ENCODE assay signal across 8 mouse cellular contexts in the genomic region with DNA sequence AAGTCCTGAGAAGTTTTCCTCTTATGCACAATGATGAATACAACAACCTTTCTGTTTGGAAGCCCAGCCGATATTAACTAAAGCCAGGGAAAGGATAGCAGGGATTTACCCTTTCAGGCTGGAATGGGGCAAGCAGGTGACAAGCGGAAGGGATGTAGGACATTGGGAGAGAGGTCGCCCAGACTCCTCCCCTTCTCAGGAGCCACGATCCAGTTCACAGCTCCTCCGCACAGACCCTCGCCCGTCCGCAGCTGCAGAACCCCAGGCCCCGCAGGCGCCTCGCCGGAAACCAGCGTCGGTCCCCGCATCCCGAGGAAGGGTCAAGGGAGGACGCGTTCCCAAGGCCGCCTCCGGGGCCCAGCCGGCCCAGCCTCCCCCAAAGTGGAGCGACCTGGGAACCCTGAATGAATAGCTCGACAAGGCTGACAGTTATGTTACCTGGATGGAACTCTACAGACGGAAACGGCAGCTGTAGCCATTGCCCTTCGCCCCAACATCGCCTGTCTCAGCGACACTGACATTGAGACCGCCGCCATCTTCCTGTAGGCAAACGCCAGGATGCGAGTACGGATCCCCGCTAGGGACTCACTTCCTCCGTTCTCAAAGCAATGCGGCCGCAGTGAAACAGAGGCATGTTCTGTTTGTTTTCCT. TPM values are rescaled to one million over a fixed set of nuclear protein-coding genes. Genes with fewer than 3 reads are reported as not detected.
DNase-seq lines count a peak whose midpoint lies in the region; ATAC-seq and TF ChIP-seq lines count a peak whose summit lies in the region.

No protein-coding gene starts in this region.

- H3K27me3 ChIP-seq in embryonic facial prominence, embryonic 13.5 days = no peaks in the 10 kb centered on the region
- H3K27me3 ChIP-seq in heart, adult 2 months (ENCODE audit: control insufficient read depth, insufficient read depth, low read length) = no peaks in the 10 kb centered on the region
- no peaks in the 10 kb centered on the region for H3K27me3 ChIP-seq in limb, embryonic 13.5 days
- no peaks in the 10 kb centered on the region for H3K27me3 ChIP-seq in midbrain, embryonic 16.5 days (ENCODE audit: control insufficient read depth, insufficient read depth, low read depth, low read length)

- H3K4me2 ChIP-seq in embryonic facial prominence, embryonic 13.5 days = peak overlapping the region; percentile 76
- peak overlapping the region; percentile 79 for H3K4me2 ChIP-seq in limb, embryonic 13.5 days (replicated peaks)
- H3K4me2 ChIP-seq in midbrain, embryonic 16.5 days (ENCODE audit: low read length) = peak overlapping the region; percentile 86

- ATAC-seq in embryonic facial prominence, embryonic 13.5 days (ENCODE audit: insufficient number of reproducible peaks, insufficient read depth, low FRiP score, low TSS enrichment, low read depth) = peak; percentile 52; the same call in 1 of the 2 replicates
- peak; percentile 84 for ATAC-seq in limb, embryonic 13.5 days (ENCODE audit: low FRiP score, low read depth)
- ATAC-seq in midbrain, embryonic 16.5 days = peak; percentile 91

- peaks cover 3% of the 10 kb centered on the region for H3K36me3 ChIP-seq in embryonic facial prominence, embryonic 13.5 days
- H3K36me3 ChIP-seq in heart, adult 2 months (ENCODE audit: control insufficient read depth, insufficient read depth, low read length) = no peaks in the 10 kb centered on the region
- H3K36me3 ChIP-seq in limb, embryonic 13.5 days = peaks cover 9% of the 10 kb centered on the region
- H3K36me3 ChIP-seq in midbrain, embryonic 16.5 days (ENCODE audit: control insufficient read depth, insufficient read depth, low read length) = no peaks in the 10 kb centered on the region; the same call in 1 of the 2 replicates

- H3K27ac ChIP-seq in embryonic facial prominence, embryonic 13.5 days = peak overlapping the region; percentile 87
- peak overlapping the region; percentile 86 for H3K27ac ChIP-seq in heart, adult 2 months
- H3K27ac ChIP-seq in limb, embryonic 13.5 days = peak overlapping the region; percentile 84
- H3K27ac ChIP-seq in midbrain, embryonic 16.5 days (ENCODE audit: low read length) = peak overlapping the region; percentile 87

- intact Hi-C loops in heart, adult 2 months (cut with DNase I) = loop anchor here (5.0 kb wide), 1 partner anchor 595 kb away; a partner anchor contains a TSS

- H3K9me3 ChIP-seq in embryonic facial prominence, embryonic 13.5 days = no peaks in the 10 kb centered on the region
- H3K9me3 ChIP-seq in limb, embryonic 13.5 days = no peaks in the 10 kb centered on the region
- no peaks in the 10 kb centered on the region for H3K9me3 ChIP-seq in midbrain, embryonic 16.5 days (replicated peaks; ENCODE audit: control insufficient read depth, low read length, poor library complexity, severe bottlenecking)

- peak; percentile 75 for DNase-seq in 3134 (ENCODE audit: extremely low read depth, insufficient read length, low spot score)
- DNase-seq in adrenal gland, postnatal 36 days = peak; percentile 95
- peak; percentile 90 to 96 for DNase-seq in heart, adult 2 months
- peak; percentile 85 to 94 for DNase-seq in kidney, adult 8-10 months
- peak; percentile 88 to 95 for DNase-seq in spleen, postnatal 10 days (ENCODE audit: low spot score in 2 of 2)

- WGBS in embryonic facial prominence, embryonic 13.5 days = under 1% methylated on average over 37 of the region's 37 CpGs
- WGBS in heart, adult 2 months = under 1% methylated on average over 37 of the region's 37 CpGs
- WGBS in limb, embryonic 13.5 days = under 1% methylated on average over 37 of the region's 37 CpGs
- WGBS in midbrain, embryonic 16.5 days = under 1% methylated on average over 37 of the region's 37 CpGs

- peak; percentile 92 for TF ChIP-seq POLR2A in heart, adult 2 months (IDR thresholded peaks at IDR 0.05; ENCODE audit: insufficient read depth, low read depth, low read length)

- H3K4me3 ChIP-seq in embryonic facial prominence, embryonic 13.5 days = peak overlapping the region; percentile 92
- H3K4me3 ChIP-seq in heart, adult 2 months = peak overlapping the region; percentile 99
- peak overlapping the region; percentile 87 for H3K4me3 ChIP-seq in limb, embryonic 13.5 days
- peak overlapping the region; percentile 65 for H3K4me3 ChIP-seq in midbrain, embryonic 16.5 days (ENCODE audit: low read depth, low read length)

- TF ChIP-seq EP300 in heart, adult 2 months (IDR thresholded peaks at IDR 0.05; ENCODE audit: insufficient read depth, low read depth, low read length) = peak; percentile 54; the same call in 1 of the 2 replicates

- 0 out of 2 replicates have a peak, but pooled peaks have one; percentile 3 for TF ChIP-seq CTCF in heart, adult 2 months (IDR thresholded peaks at IDR 0.05)

- peak overlapping the region; percentile 89 for H3K9ac ChIP-seq in embryonic facial prominence, embryonic 13.5 days
- peak overlapping the region; percentile 69 for H3K9ac ChIP-seq in heart, adult 2 months (ENCODE audit: low read depth, low read length)
- peak overlapping the region; percentile 83 for H3K9ac ChIP-seq in limb, embryonic 13.5 days
- H3K9ac ChIP-seq in midbrain, embryonic 16.5 days (ENCODE audit: low read depth, low read length) = peak overlapping the region; percentile 84

- peaks cover 5% of the 10 kb centered on the region; the same call in 1 of the 2 replicates for H3K4me1 ChIP-seq in embryonic facial prominence, embryonic 13.5 days
- no peaks in the 10 kb centered on the region for H3K4me1 ChIP-seq in heart, adult 2 months (ENCODE audit: control insufficient read depth, insufficient read depth, low read length)
- H3K4me1 ChIP-seq in limb, embryonic 13.5 days = peaks cover 12% of the 10 kb centered on the region
- peaks cover 12% of the 10 kb centered on the region for H3K4me1 ChIP-seq in midbrain, embryonic 16.5 days (ENCODE audit: control insufficient read depth, insufficient read depth, low read length)

- H3K79me2 ChIP-seq in heart, adult 2 months (replicated peaks; ENCODE audit: control insufficient read depth, insufficient read depth, low read length) = peaks cover 4% of the 10 kb centered on the region

RNA-seq across cellular contexts. Expression of a gene that starts 0.4 kb away (rescaled TPM):
- total RNA-seq in adrenal gland, postnatal 36 days (2021) = 100 to 1,000 TPM; 228 to 263 TPM
- 296 and 304 TPM in 2 replicates for polyA plus RNA-seq in embryonic facial prominence, embryonic 13.5 days (2015; fragmentation: Nextera tagmentation; extraction: Ambion mirVana)
- 100 to 1,000 TPM; 493 to 588 TPM for total RNA-seq in heart, adult 2 months (2021)
- polyA plus RNA-seq in heart, adult 2 months (2012; rRNA removed) = 173 and 185 TPM in 2 replicates
- 292 and 306 TPM in 2 replicates for polyA plus RNA-seq in limb, embryonic 13.5 days (2015; fragmentation: Nextera tagmentation; extraction: Ambion mirVana)
- polyA plus RNA-seq in midbrain, embryonic 16.5 days (2015; fragmentation: Nextera tagmentation; extraction: Ambion mirVana) = 363 and 373 TPM in 2 replicates

Comparison
In these comparisons a context has a peak if more than half of its experiments do, and no peak if none do; other contexts are left out.
1. Peak in every context shown above with its lines: DNase-seq, ATAC-seq, H3K4me3 ChIP-seq and H3K27ac ChIP-seq.